Mouse (Mus musculus): Measurements from ENCODE around the gene Il17d.

Il17d gene

GRCm38 (mm10) chr14:57535646-57536045, 11.1 kb downstream of the Il17d start:
- DNase-seq = peak; percentile 31

DNA sequence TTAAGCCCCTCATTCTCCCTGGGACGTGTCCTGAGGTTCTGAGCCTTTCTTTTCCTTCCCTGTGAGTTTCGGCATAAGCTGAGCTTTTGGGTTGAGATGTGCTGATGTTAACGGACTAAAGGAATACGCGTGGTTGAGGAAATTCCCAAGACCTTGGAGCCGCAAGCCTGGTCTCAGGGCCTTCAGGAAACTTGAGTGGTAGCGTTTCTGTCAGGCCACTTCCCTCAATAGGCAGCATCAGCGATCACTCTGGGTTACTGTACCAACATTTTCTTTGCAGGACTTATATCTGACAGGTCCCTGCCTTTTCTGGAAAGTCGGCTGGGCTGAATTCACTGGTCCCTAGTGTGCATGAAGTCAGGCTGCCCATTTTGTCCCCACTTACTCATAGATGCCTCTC, 12.2 kb downstream of the Il17d start:
- no peak for DNase-seq

- DNase-seq = no peak
Measured at GRCm38 (mm10) chr14:57537261-57538015, 12.9 kb downstream of the Il17d start.

DNA sequence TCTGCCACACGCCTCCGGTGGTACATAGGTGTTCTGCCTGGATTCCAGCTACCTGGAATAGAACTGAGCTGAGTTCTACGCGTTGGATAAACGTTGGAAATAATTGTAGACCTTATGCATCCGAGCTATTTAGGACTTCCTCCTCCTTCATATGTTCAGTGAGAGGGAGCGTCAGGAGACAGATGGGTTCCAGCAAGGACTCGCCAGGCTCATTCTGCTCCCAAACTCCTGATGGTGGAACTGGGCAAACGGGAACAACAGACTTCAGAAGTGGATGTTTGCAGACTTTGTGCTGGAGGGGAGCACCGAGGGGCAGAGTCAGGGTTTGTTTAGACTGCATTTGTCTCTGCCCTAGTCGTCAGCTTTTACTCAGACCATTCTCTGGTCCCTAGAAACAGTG, 16.1 kb downstream of the Il17d start:
- DNase-seq = no peak

DNA sequence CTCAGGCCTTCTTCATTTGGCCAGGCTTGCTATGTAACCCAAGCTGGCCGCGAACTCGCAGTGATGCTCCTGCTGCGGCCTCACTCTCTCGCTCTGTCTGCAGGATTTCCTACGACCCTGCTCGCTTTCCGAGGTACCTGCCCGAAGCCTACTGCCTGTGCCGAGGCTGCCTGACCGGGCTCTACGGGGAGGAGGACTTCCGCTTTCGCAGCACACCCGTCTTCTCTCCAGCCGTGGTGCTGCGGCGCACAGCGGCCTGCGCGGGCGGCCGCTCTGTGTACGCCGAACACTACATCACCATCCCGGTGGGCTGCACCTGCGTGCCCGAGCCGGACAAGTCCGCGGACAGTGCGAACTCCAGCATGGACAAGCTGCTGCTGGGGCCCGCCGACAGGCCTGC, 17.7 kb downstream of the Il17d start:
- DNase-seq = no peak

- no peak for DNase-seq
Measured at GRCm38 (mm10) chr14:57543420-57544039, 19.0 kb downstream of the Il17d start.

DNA sequence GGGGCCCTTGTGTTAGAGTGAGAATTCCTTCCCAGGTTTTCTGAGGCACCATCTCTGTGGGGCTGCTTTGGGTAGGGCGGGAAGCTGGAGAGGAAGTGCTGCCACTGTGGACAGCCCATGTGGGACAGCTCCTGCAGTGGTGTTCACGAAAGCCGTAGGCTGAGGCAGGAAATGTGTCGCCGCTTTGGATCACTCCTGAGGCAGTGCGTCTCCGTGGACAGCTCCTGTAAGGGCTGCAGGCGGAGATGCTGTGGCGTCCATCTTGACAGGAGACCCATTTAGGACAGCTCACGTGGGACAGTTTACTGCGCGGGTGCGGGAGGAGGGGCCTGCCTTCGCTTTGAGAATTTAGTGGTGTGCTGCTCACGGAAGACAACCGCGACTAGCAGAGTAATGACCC, 20.9 kb downstream of the Il17d start:
- DNase-seq = no peak

DNA sequence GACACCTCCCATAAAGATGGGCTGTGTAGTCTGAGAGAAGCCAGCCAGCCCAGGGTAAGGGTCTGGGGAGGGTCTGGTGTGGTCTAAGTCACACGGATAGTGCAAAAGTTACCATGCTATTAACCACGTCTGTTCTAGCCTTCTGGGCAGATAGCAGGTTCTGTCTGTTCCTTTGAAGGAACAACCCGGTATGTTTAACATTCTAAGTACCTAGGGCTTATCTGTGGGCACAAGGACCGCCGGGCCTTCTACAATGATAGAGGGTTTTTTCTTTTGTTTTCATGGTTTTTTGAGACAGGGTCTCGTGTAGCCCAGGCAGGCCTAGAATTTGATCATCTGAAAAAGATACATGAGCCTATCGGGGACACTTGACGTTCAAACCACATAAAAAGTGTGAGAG, 21.6 kb downstream of the Il17d start:
- no peak for DNase-seq

GRCm38 (mm10) chr14:57546557-57547021, 22.0 kb downstream of the Il17d start:
- DNase-seq = no peak

GRCm38 (mm10) chr14:57547062-57547461, 22.5 kb downstream of the Il17d start:
- DNase-seq = no peak

- no peak for DNase-seq
Measured at GRCm38 (mm10) chr14:57552945-57553344, 28.4 kb downstream of the Il17d start.

GRCm38 (mm10) chr14:57554434-57554833, 29.9 kb downstream of the Il17d start:
- no peak for DNase-seq

GRCm38 (mm10) chr14:57555471-57556070, 31.0 kb downstream of the Il17d start:
- no peak for DNase-seq

GRCm38 (mm10) chr14:57556922-57557321, 32.3 kb downstream of the Il17d start:
- no peak for DNase-seq

GRCm38 (mm10) chr14:57565626-57566025, 41.0 kb downstream of the Il17d start:
- no peak for DNase-seq

- DNase-seq = peak; percentile 96
Measured at GRCm38 (mm10) chr14:57571155-57572133, 46.9 kb downstream of the Il17d start, which contains the start of gene Eef1akmt1. Gene Eef1akmt1, minus strand, starts transcription at chr14:57571612.

GRCm38 (mm10) chr14:57574792-57575587, 50.4 kb downstream of the Il17d start:
- DNase-seq = no peak

GRCm38 (mm10) chr14:57576364-57577060, 51.9 kb downstream of the Il17d start:
- no peak for DNase-seq

DNA sequence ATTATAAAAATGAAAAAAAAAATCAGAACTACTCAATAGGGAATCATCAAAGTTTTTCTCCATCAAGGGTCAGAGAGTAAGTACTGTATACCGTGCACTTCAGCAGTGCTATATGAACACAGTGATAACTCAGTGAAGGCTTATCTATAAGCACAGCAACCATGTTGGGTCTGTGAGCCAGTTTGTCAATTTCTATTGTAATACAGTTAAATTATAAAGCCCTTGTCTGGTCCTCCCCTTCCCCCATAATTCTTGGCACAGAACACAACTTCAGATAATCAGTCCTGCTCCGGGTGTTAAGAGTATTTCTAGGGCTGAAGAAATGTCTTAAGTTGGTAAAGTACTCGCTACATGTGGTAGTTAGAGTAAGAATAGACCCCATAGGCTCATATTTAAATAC, 67.3 kb downstream of the Il17d start:
- DNase-seq = no peak

Measured in kidney, adult 9 months (tissue).